Mouse (Mus musculus) bone marrow macrophage, adult 2 months (primary cell): ENCODE data around the gene Dio1.

Experiments
- CTCF ChIP-seq: IDR thresholded peaks from 2 replicates; pipeline ENCODE4 v1.5.1; 2012; ENCODE audit warnings: low read depth, mild to moderate bottlenecking, low read length, moderate library complexity
- POLR2A ChIP-seq: IDR thresholded peaks from 2 replicates; pipeline ENCODE4 v1.6.1; 2012; ENCODE audit warnings: mild to moderate bottlenecking, low read depth, low read length, borderline replicate concordance

DNA sequence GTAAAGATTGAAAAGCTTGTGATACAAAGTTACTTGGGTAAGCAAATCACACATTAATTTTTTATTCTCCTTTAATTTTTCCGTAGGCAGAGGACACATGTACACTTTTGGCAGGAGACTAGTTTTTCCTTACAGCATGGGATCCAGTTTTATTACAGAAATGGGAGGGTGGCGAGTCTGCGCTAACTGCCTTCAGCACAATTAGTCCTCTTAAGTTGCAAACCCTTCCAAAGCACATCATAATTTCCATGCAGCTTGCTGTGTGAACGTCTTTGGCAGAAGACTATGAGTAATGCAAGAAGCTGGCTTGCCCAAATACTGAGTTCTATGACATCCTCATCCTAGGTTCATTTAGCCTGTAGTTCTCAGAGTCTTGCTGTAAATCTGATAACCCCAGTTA is 33.3 kb downstream of the Dio1 start:
- no peak for TF ChIP-seq CTCF
- TF ChIP-seq POLR2A, result no peak
